Mouse (Mus musculus) heart, postnatal 0 days (tissue): ENCODE data around the gene Ccdc6. TPM values are rescaled to one million over a fixed set of nuclear protein-coding genes. Genes with fewer than 3 reads are reported as not detected.

Source experiments
- ATAC-seq: fragments of 200-750 bp; cut with Nextera tagmentation; 2 replicates; pipeline ENCODE4 v1.8.0; 2017; ENCODE audit warnings: low read depth, moderate number of reproducible peaks, moderate library complexity; ENCODE audit not compliant: insufficient read depth
- DNase-seq: peaks from one replicate; pipeline ENCODE4 v3.0.0-alpha.2; 2016; ENCODE audit warnings: low spot score
- H3K27ac ChIP-seq: fragments of 300-500 bp; sonication (generic); 2 replicates; pipeline ENCODE4 v1.5.1; 2014; ENCODE audit warnings: low read depth, mild to moderate bottlenecking
- H3K27me3 ChIP-seq: fragments of 300-500 bp; sonication (generic); 2 replicates; pipeline ENCODE4 v1.6.1; 2014; ENCODE audit warnings: low read length, mixed read lengths; ENCODE audit not compliant: control insufficient read depth, insufficient read depth
- H3K36me3 ChIP-seq: fragments of 300-500 bp; sonication (generic); replicated peaks from 2 replicates; pipeline ENCODE4 v1.6.1; 2014; ENCODE audit warnings: low read length, mixed read lengths; ENCODE audit not compliant: control insufficient read depth, insufficient read depth
- H3K4me1 ChIP-seq: fragments of 300-500 bp; sonication (generic); 2 replicates; pipeline ENCODE4 v1.6.1; 2014; ENCODE audit warnings: antibody characterized with exemption; ENCODE audit not compliant: control insufficient read depth, insufficient read depth
- H3K4me2 ChIP-seq: fragments of 300-500 bp; sonication (generic); 2 replicates; pipeline ENCODE4 v1.6.1; 2014; ENCODE audit warnings: low read depth, mild to moderate bottlenecking, low read length, moderate library complexity
- H3K4me3 ChIP-seq: fragments of 300-500 bp; sonication (generic); 2 replicates; pipeline ENCODE4 v1.5.1; 2014; ENCODE audit warnings: low read depth, low read length
- H3K9ac ChIP-seq: fragments of 300-500 bp; sonication (generic); replicated peaks from 2 replicates; pipeline ENCODE4 v1.6.1; 2014; ENCODE audit warnings: low read depth, low read length, mixed read lengths
- H3K9me3 ChIP-seq: fragments of 300-500 bp; sonication (generic); replicated peaks from 2 replicates; pipeline ENCODE4 v1.6.1; 2016; ENCODE audit warnings: low read length; ENCODE audit not compliant: control insufficient read depth
- CTCF ChIP-seq: IDR thresholded peaks from 2 replicates; pipeline ENCODE4 v1.5.1; 2016; ENCODE audit warnings: antibody characterized with exemption, control low read depth, low read depth
- EP300 ChIP-seq: IDR thresholded peaks from 2 replicates; pipeline ENCODE4 v1.6.1; 2016; ENCODE audit warnings: antibody characterized with exemption, low read depth
- WGBS: fragments of 180-500 bp; shearing (Covaris S2); extraction: QIAGEN DNeasy Blood & Tissue Kit; methylation state at CpG from one replicate; pipeline ENCODE4 v1.1.7; 2014; 5-methylcytosine and 5-hydroxymethylcytosine counted together
- polyA plus RNA-seq: library from polyadenylated mRNA; unstranded; fragments of >200 nt; fragmentation: Nextera tagmentation; extraction: Ambion mirVana; gene quantifications from 2 replicates; pipeline ENCODE4 v1.2.1, GENCODE M21; 2015
- total RNA-seq: library from RNA; depleted of rRNA; stranded (reverse); fragments of >200 nt; gene quantifications from 2 replicates; pipeline ENCODE4 v1.2.3, GENCODE M21; 2014; ENCODE audit warnings: low replicate concordance

Gene Ccdc6
- total and polyA plus RNA-seq, 2 experiments from 2014 or later = 7.7 to 10.4 TPM

DNA sequence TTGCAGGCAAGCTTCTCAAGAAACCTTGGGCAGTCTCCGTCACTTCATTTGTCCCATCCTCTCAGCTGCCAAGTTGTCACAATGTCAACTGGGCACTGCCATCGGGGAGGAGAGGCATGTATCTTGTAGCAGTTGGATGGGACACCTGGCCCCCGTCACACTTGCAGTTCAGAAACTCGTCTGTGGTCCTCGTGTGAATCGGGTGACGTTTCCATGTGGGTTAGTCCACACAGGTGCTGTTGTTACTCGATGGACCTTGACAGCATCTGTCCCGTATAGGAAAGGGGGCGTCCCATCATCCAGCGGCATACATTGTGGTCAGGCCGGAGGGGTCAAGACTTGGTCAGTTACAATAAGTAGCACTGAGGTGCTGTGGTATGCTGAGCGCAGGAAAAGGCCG lies 64.6 kb downstream of the Ccdc6 start:
- DNase-seq = no peak
- peaks cover 21% of the 10 kb centered on the region for H3K36me3 ChIP-seq
- 88% methylated on average over 14 of the region's 14 CpGs for WGBS
- H3K9ac ChIP-seq = no peak overlapping the region
- no peak overlapping the region for H3K27ac ChIP-seq
- no peak overlapping the region for H3K4me3 ChIP-seq
- H3K9me3 ChIP-seq = no peaks in the 10 kb centered on the region
- H3K27me3 ChIP-seq = no peaks in the 10 kb centered on the region
- no peak for ATAC-seq
- peaks cover 13% of the 10 kb centered on the region for H3K4me1 ChIP-seq
- no peak overlapping the region for H3K4me2 ChIP-seq
- TF ChIP-seq CTCF (no peak), EP300 (no peak)

DNA sequence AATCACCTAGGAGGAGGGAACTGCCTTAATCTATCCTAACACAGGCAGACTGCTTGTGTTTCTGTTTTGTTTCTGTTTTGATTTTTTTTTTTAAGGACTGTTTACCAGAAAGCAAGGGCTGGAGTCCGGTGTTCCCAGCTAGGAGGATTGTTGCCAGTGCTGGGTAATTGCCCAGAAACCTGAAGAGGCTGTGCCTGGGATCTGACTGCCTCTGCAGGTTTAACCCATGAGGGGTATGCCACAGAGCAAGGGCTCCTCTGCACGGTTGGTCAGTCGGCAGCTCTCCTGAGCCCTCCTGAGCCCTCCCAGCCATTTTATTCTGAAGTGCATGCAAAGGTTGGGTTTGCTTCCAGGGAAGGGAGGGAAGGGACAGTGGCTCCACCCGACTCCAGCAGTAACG lies 66.8 kb downstream of the Ccdc6 start:
- Histone ChIP-seq H3K4me3 (no peak overlapping the region), H3K9me3 (no peaks in the 10 kb centered on the region), H3K4me1 (peaks cover 14% of the 10 kb centered on the region), H3K4me2 (no peak overlapping the region), H3K27me3 (no peaks in the 10 kb centered on the region), H3K36me3 (peaks cover 17% of the 10 kb centered on the region), H3K9ac (no peak overlapping the region), H3K27ac (no peak overlapping the region)
- ATAC-seq = no peak
- 61% methylated on average over 5 of the region's 5 CpGs for whole genome bisulfite sequencing
- no peak for DNase-seq
- TF ChIP-seq CTCF = no peak
- no peak for TF ChIP-seq EP300

GRCm38 (mm10) chr10:70165877-70166276 lies 69.0 kb downstream of the Ccdc6 start:
- DNase-seq (peak; percentile 63), ATAC-seq (no peak)
- Histone ChIP-seq H3K4me3 (no peak overlapping the region), H3K4me1 (peaks cover 17% of the 10 kb centered on the region), H3K27me3 (no peaks in the 10 kb centered on the region), H3K9ac (no peak overlapping the region), H3K9me3 (no peaks in the 10 kb centered on the region), H3K27ac (no peak overlapping the region), H3K36me3 (peaks cover 29% of the 10 kb centered on the region), H3K4me2 (no peak overlapping the region)
- 33% methylated on average over 6 of the region's 6 CpGs for WGBS
- no peak for TF ChIP-seq EP300
- peak; percentile 64 for TF ChIP-seq CTCF

GRCm38 (mm10) chr10:70166427-70166826 lies 69.5 kb downstream of the Ccdc6 start:
- no peak overlapping the region for H3K27ac ChIP-seq
- DNase-seq (no peak), ATAC-seq (no peak)
- TF ChIP-seq EP300 (no peak), CTCF (no peak)
- H3K9ac ChIP-seq = no peak overlapping the region
- peaks cover 17% of the 10 kb centered on the region for H3K4me1 ChIP-seq
- H3K27me3 ChIP-seq = no peaks in the 10 kb centered on the region
- H3K4me2 ChIP-seq = no peak overlapping the region
- WGBS = 38% methylated on average over 5 of the region's 5 CpGs
- no peaks in the 10 kb centered on the region for H3K9me3 ChIP-seq
- peaks cover 35% of the 10 kb centered on the region for H3K36me3 ChIP-seq
- H3K4me3 ChIP-seq = no peak overlapping the region

GRCm38 (mm10) chr10:70167625-70168024 lies 70.7 kb downstream of the Ccdc6 start:
- TF ChIP-seq CTCF = no peak
- no peak for TF ChIP-seq EP300
- Histone ChIP-seq H3K9ac (no peak overlapping the region), H3K4me3 (no peak overlapping the region), H3K27ac (no peak overlapping the region), H3K27me3 (no peaks in the 10 kb centered on the region), H3K9me3 (no peaks in the 10 kb centered on the region), H3K4me1 (peaks cover 17% of the 10 kb centered on the region), H3K36me3 (peaks cover 42% of the 10 kb centered on the region), H3K4me2 (no peak overlapping the region)
- ATAC-seq (no peak), DNase-seq (no peak)
- WGBS = 37% methylated on average over 11 of the region's 11 CpGs

- Histone ChIP-seq H3K9me3 (no peaks in the 10 kb centered on the region), H3K4me2 (no peak overlapping the region), H3K9ac (no peak overlapping the region), H3K27ac (peak overlapping the region; percentile 57; the same call in 1 of the 2 replicates), H3K4me1 (peaks cover 15% of the 10 kb centered on the region), H3K4me3 (no peak overlapping the region), H3K27me3 (no peaks in the 10 kb centered on the region), H3K36me3 (peaks cover 42% of the 10 kb centered on the region)
- WGBS = 77% methylated on average over 13 of the region's 13 CpGs
- no peak for DNase-seq
- no peak for ATAC-seq
- TF ChIP-seq EP300 = no peak
Observed at GRCm38 (mm10) chr10:70168396-70168795, 71.5 kb downstream of the Ccdc6 start.
